Comparison of ENCODE assay signal across 22 mouse cellular contexts in genomic region chr7:99787935-99788334, GRCm38 (mm10). TPM values are rescaled to one million over a fixed set of nuclear protein-coding genes. Genes with fewer than 3 reads are reported as not detected.
A peak's percentile ranks its signal among the peaks of the same experiment; 100 is the strongest.
DNase-seq lines count a peak whose midpoint lies in the region; ATAC-seq lines count a peak whose summit lies in the region.
"Had no signal": no experiment of that assay in that cellular context is flagged by ENCODE, and none has a peak within 500 bp of the region (broad histone marks: within the 10 kb centered on the region; RNA-seq: fewer than 3 reads in every experiment).

No protein-coding gene starts in this region.

- H3K36me3 ChIP-seq in embryonic facial prominence, embryonic 12.5 days = no peaks in the 10 kb centered on the region
- no peaks in the 10 kb centered on the region for H3K36me3 ChIP-seq in embryonic facial prominence, embryonic 10.5 days (replicated peaks)
- no peaks in the 10 kb centered on the region for H3K36me3 ChIP-seq in intestine, embryonic 15.5 days
- H3K36me3 ChIP-seq in intestine, embryonic 16.5 days (ENCODE audit: control insufficient read depth, insufficient read depth, low read length) = no peaks in the 10 kb centered on the region
- no peaks in the 10 kb centered on the region for H3K36me3 ChIP-seq in embryonic facial prominence, embryonic 14.5 days (ENCODE audit: control insufficient read depth, insufficient read depth, low read length)
- H3K36me3 ChIP-seq: embryonic facial prominence, embryonic 13.5 days; forebrain, embryonic 10.5 days; G1E; heart, embryonic 12.5 days had no signal

- H3K4me1 ChIP-seq in embryonic facial prominence, embryonic 12.5 days = 0 out of 2 replicates have a peak, but pooled peaks cover 4% of the 10 kb centered on the region
- peaks cover 12% of the 10 kb centered on the region; the same call in 1 of the 2 replicates for H3K4me1 ChIP-seq in embryonic facial prominence, embryonic 10.5 days
- no peaks in the 10 kb centered on the region for H3K4me1 ChIP-seq in intestine, embryonic 15.5 days (replicated peaks)
- H3K4me1 ChIP-seq in intestine, embryonic 16.5 days (ENCODE audit: control insufficient read depth, insufficient read depth, low read length) = no peaks in the 10 kb centered on the region
- H3K4me1 ChIP-seq in embryonic facial prominence, embryonic 14.5 days (ENCODE audit: control insufficient read depth, insufficient read depth, low read length) = 0 out of 2 replicates have a peak, but pooled peaks cover 9% of the 10 kb centered on the region
- H3K4me1 ChIP-seq: heart, embryonic 12.5 days had no signal

- no peak overlapping the region for H3K9ac ChIP-seq in embryonic facial prominence, embryonic 12.5 days
- H3K9ac ChIP-seq in intestine, embryonic 15.5 days = no peak overlapping the region
- no peak overlapping the region; the same call in 1 of the 2 replicates for H3K9ac ChIP-seq in intestine, embryonic 16.5 days (ENCODE audit: low read depth, low read length)
- no peak overlapping the region for H3K9ac ChIP-seq in embryonic facial prominence, embryonic 14.5 days (ENCODE audit: low read depth, low read length)
- H3K9ac ChIP-seq: embryonic facial prominence, embryonic 13.5 days; heart, embryonic 12.5 days had no signal

- no peak overlapping the region for H3K4me3 ChIP-seq in embryonic facial prominence, embryonic 12.5 days
- H3K4me3 ChIP-seq in embryonic facial prominence, embryonic 10.5 days = no peak overlapping the region
- H3K4me3 ChIP-seq in intestine, embryonic 15.5 days (replicated peaks) = no peak overlapping the region
- no peak overlapping the region for H3K4me3 ChIP-seq in intestine, embryonic 16.5 days (ENCODE audit: low read length)
- H3K4me3 ChIP-seq in embryonic facial prominence, embryonic 14.5 days (ENCODE audit: low read depth, low read length) = no peak overlapping the region
- H3K4me3 ChIP-seq: embryonic facial prominence, embryonic 13.5 days; erythroblast, embryonic 14.5 days; forebrain, embryonic 10.5 days; gastrocnemius, adult 2 months; heart, embryonic 12.5 days had no signal

- no peak for ATAC-seq in embryonic facial prominence, embryonic 12.5 days (ENCODE audit: insufficient number of reproducible peaks, insufficient read depth, low FRiP score, low TSS enrichment)
- ATAC-seq in intestine, embryonic 15.5 days = no peak
- ATAC-seq in intestine, embryonic 16.5 days = no peak
- peak; percentile 82 for ATAC-seq in embryonic facial prominence, embryonic 14.5 days (ENCODE audit: low read depth)
- ATAC-seq: CD4-positive, CD25-positive, alpha-beta regulatory T cell, adult 4 months; forebrain, embryonic 14.5 days had no signal

- H3K4me2 ChIP-seq in embryonic facial prominence, embryonic 12.5 days (replicated peaks) = no peak overlapping the region
- H3K4me2 ChIP-seq in intestine, embryonic 15.5 days (replicated peaks) = no peak overlapping the region
- no peak overlapping the region for H3K4me2 ChIP-seq in intestine, embryonic 16.5 days (ENCODE audit: low read depth, low read length)
- H3K4me2 ChIP-seq in embryonic facial prominence, embryonic 14.5 days (ENCODE audit: low read depth, low read length) = no peak overlapping the region
- H3K4me2 ChIP-seq: embryonic facial prominence, embryonic 13.5 days; heart, embryonic 12.5 days had no signal

- no peak for DNase-seq in embryonic facial prominence, embryonic 10.5 days (ENCODE audit: low spot score)
- DNase-seq in embryonic facial prominence, embryonic 14.5 days (ENCODE audit: low spot score) = peak; percentile 52
- no peak for DNase-seq in adrenal gland, adult (ENCODE audit: inconsistent age in 2 of 2, low spot score in 1 of 2)
- no peak for DNase-seq in yolk sac, embryonic 10.5 days (ENCODE audit: low spot score)
- DNase-seq: adrenal gland, postnatal 10 days; B cell, adult 2 months; cerebellum, adult 18-20 months; cerebellum, adult 9-11 months; kidney, adult 18-20 months had no signal

- 42% methylated on average over 2 of the region's 2 CpGs for WGBS in embryonic facial prominence, embryonic 12.5 days
- WGBS in embryonic facial prominence, embryonic 10.5 days = 44% methylated on average over 2 of the region's 2 CpGs
- 51% methylated on average over 2 of the region's 2 CpGs for WGBS in intestine, embryonic 15.5 days
- WGBS in intestine, embryonic 16.5 days = 42% methylated on average over 2 of the region's 2 CpGs
- WGBS in embryonic facial prominence, embryonic 14.5 days = 22% methylated on average over 2 of the region's 2 CpGs

- no peaks in the 10 kb centered on the region for H3K27me3 ChIP-seq in embryonic facial prominence, embryonic 12.5 days
- H3K27me3 ChIP-seq in embryonic facial prominence, embryonic 10.5 days (replicated peaks; ENCODE audit: low read depth, poor library complexity, severe bottlenecking) = no peaks in the 10 kb centered on the region
- no peaks in the 10 kb centered on the region for H3K27me3 ChIP-seq in intestine, embryonic 15.5 days (replicated peaks)
- H3K27me3 ChIP-seq in intestine, embryonic 16.5 days (replicated peaks; ENCODE audit: control insufficient read depth, insufficient read depth, low read length) = no peaks in the 10 kb centered on the region
- no peaks in the 10 kb centered on the region for H3K27me3 ChIP-seq in embryonic facial prominence, embryonic 14.5 days (replicated peaks; ENCODE audit: control insufficient read depth, insufficient read depth, low read length)
- H3K27me3 ChIP-seq: embryonic facial prominence, embryonic 13.5 days; heart, embryonic 12.5 days had no signal

- peak overlapping the region; percentile 48; the same call in 1 of the 2 replicates for H3K27ac ChIP-seq in embryonic facial prominence, embryonic 12.5 days
- no peak overlapping the region; the same call in 1 of the 2 replicates for H3K27ac ChIP-seq in embryonic facial prominence, embryonic 10.5 days (replicated peaks)
- H3K27ac ChIP-seq in intestine, embryonic 15.5 days = 0 out of 2 replicates have a peak overlapping the region, but pooled peaks have one; percentile 1
- H3K27ac ChIP-seq in intestine, embryonic 16.5 days (ENCODE audit: low read length) = no peak overlapping the region
- no peak overlapping the region for H3K27ac ChIP-seq in embryonic facial prominence, embryonic 14.5 days (replicated peaks; ENCODE audit: low read depth, low read length)
- H3K27ac ChIP-seq: embryonic facial prominence, embryonic 13.5 days; forebrain, embryonic 10.5 days; gastrocnemius, adult 2 months had no signal

- no peaks in the 10 kb centered on the region for H3K9me3 ChIP-seq in embryonic facial prominence, embryonic 12.5 days
- no peaks in the 10 kb centered on the region for H3K9me3 ChIP-seq in embryonic facial prominence, embryonic 10.5 days
- H3K9me3 ChIP-seq in intestine, embryonic 15.5 days = no peaks in the 10 kb centered on the region
- no peaks in the 10 kb centered on the region for H3K9me3 ChIP-seq in intestine, embryonic 16.5 days (ENCODE audit: control insufficient read depth, low read length)
- no peaks in the 10 kb centered on the region for H3K9me3 ChIP-seq in embryonic facial prominence, embryonic 14.5 days (ENCODE audit: control insufficient read depth, low read length)
- H3K9me3 ChIP-seq: embryonic facial prominence, embryonic 13.5 days; forebrain, embryonic 10.5 days; G1E had no signal

RNA-seq across cellular contexts. Expression of gene Olfr521, which starts 24.6 kb away (rescaled TPM):
- not detected in 2 replicates for polyA plus RNA-seq in embryonic facial prominence, embryonic 12.5 days (2016; fragmentation: Nextera tagmentation; extraction: Ambion mirVana)
- polyA plus RNA-seq in embryonic facial prominence, embryonic 10.5 days (2016; fragmentation: Nextera tagmentation; extraction: Ambion mirVana) = not detected in 2 replicates
- polyA plus RNA-seq in intestine, embryonic 15.5 days (2015; fragmentation: Nextera tagmentation; extraction: Ambion mirVana) = not detected in 2 replicates
- not detected in 2 replicates for polyA plus RNA-seq in intestine, embryonic 16.5 days (2015; fragmentation: Nextera tagmentation; extraction: Ambion mirVana)
- polyA plus RNA-seq in embryonic facial prominence, embryonic 14.5 days (2014; fragmentation: Nextera tagmentation; extraction: Ambion mirVana) = not detected in 2 replicates
- polyA plus RNA-seq: CD4-positive, CD25-positive, alpha-beta regulatory T cell, adult 4 months; embryonic facial prominence, embryonic 13.5 days; erythroblast, embryonic 14.5 days; forebrain, embryonic 10.5 days; forebrain, embryonic 14.5 days; G1E; heart, embryonic 12.5 days; heart, embryonic 16.5 days; hindbrain, embryonic 11.5 days had no signal

RNA-seq across cellular contexts. Expression of gene Neu3, which starts 40.3 kb away (rescaled TPM):
- polyA plus RNA-seq in embryonic facial prominence, embryonic 12.5 days (2016; fragmentation: Nextera tagmentation; extraction: Ambion mirVana) = 2.3 and 2.6 TPM in 2 replicates
- 2.2 and 2.3 TPM in 2 replicates for polyA plus RNA-seq in embryonic facial prominence, embryonic 10.5 days (2016; fragmentation: Nextera tagmentation; extraction: Ambion mirVana)
- 5.2 TPM in 2 replicates for polyA plus RNA-seq in intestine, embryonic 15.5 days (2015; fragmentation: Nextera tagmentation; extraction: Ambion mirVana)
- 6.0 and 7.2 TPM in 2 replicates for polyA plus RNA-seq in intestine, embryonic 16.5 days (2015; fragmentation: Nextera tagmentation; extraction: Ambion mirVana)
- polyA plus RNA-seq in embryonic facial prominence, embryonic 14.5 days (2014; fragmentation: Nextera tagmentation; extraction: Ambion mirVana) = 1.7 and 1.9 TPM in 2 replicates

RNA-seq across cellular contexts. Expression of gene Olfr520, which starts 57.9 kb away (rescaled TPM):
- not detected in 2 replicates for polyA plus RNA-seq in embryonic facial prominence, embryonic 12.5 days (2016; fragmentation: Nextera tagmentation; extraction: Ambion mirVana)
- polyA plus RNA-seq in embryonic facial prominence, embryonic 10.5 days (2016; fragmentation: Nextera tagmentation; extraction: Ambion mirVana) = not detected in 2 replicates
- not detected in 2 replicates for polyA plus RNA-seq in intestine, embryonic 15.5 days (2015; fragmentation: Nextera tagmentation; extraction: Ambion mirVana)
- polyA plus RNA-seq in intestine, embryonic 16.5 days (2015; fragmentation: Nextera tagmentation; extraction: Ambion mirVana) = not detected in 2 replicates
- polyA plus RNA-seq in embryonic facial prominence, embryonic 14.5 days (2014; fragmentation: Nextera tagmentation; extraction: Ambion mirVana) = not detected in 2 replicates
- polyA plus RNA-seq: CD4-positive, CD25-positive, alpha-beta regulatory T cell, adult 4 months; embryonic facial prominence, embryonic 13.5 days; erythroblast, embryonic 14.5 days; forebrain, embryonic 10.5 days; forebrain, embryonic 14.5 days; G1E; heart, embryonic 12.5 days; heart, embryonic 16.5 days; hindbrain, embryonic 11.5 days had no signal

Comparison
In these comparisons a context has a peak if more than half of its experiments do, and no peak if none do; other contexts are left out.
1. H3K27ac ChIP-seq: peak in embryonic facial prominence, embryonic 12.5 days (single experiment) and intestine, embryonic 15.5 days (single experiment); none in embryonic facial prominence, embryonic 10.5 days (single experiment), intestine, embryonic 16.5 days (single experiment) and embryonic facial prominence, embryonic 14.5 days (single experiment).